Mouse (Mus musculus) lung, postnatal 0 days (tissue): ENCODE results near the gene Plcl1.

Experiments
- CTCF ChIP-seq: IDR thresholded peaks from 2 replicates; pipeline ENCODE4 v1.5.1; 2016; ENCODE audit warnings: antibody characterized with exemption, mild to moderate bottlenecking
- EP300 ChIP-seq: IDR thresholded peaks from 2 replicates; pipeline ENCODE4 v1.6.1; 2016; ENCODE audit warnings: antibody characterized with exemption, mild to moderate bottlenecking, control low read depth

DNA sequence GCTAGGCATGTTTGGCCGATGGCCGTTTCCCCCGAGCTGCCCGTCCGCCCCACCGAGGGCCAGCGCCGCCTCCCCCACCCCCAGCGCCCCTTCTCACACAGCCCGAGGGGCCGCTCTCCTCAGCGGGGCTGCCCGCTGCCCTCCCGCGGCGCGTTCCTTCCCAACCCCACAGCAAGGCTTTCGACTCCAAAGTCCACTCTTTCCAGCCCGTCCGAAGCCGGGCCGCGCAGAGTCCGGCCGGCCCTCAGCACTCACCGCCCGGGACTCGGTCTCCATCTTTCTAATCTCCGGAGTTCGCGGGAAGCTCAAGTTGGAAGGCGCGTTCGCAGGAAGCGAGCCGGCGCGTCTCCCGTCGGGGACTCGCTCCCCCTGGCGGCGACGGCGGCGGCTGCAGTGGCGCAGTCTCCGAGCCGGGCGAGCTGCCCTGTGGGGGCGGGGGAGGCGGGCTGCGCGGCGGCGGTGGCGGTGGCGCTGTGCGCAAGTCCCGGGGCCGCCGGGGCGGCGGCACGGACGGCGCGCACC is 42.6 kb upstream of the Plcl1 start, which contains the start of gene Boll:
- TF ChIP-seq CTCF = peak; percentile 69
- TF ChIP-seq EP300 = no peak
